10 mouse cellular contexts compared by ENCODE assay signal in the genomic region with DNA sequence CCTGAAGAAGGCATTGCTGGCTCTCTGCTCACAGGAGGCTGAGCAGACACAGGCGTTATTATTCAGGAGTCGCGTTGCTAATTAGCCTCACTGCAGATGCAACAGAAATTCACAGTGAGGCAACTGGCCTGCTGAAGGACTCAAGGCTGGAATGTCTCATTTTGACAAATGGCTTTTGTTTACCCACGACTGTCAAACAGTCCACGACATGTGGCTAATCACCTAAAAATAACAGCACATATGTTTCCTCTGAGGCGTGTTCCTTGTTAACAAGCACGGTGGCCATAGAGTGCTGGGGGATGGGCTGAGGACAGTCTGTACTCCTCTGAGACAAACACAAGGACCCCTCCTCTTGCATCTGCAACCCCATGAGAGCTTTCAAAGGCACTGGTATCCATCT. TPM values are rescaled to one million over a fixed set of nuclear protein-coding genes. Genes with fewer than 3 reads are reported as not detected.
DNase-seq lines count a peak whose midpoint lies in the region; ATAC-seq and TF ChIP-seq lines count a peak whose summit lies in the region.
"Had no signal": no experiment of that assay in that cellular context is flagged by ENCODE, and none has a peak within 500 bp of the region (broad histone marks: within the 10 kb centered on the region; RNA-seq: fewer than 3 reads in every experiment).

No protein-coding gene starts in this region.

- no peak for TF ChIP-seq POLR2A in spleen, adult 2 months (IDR thresholded peaks at IDR 0.05; ENCODE audit: low read depth, low read length)

- no peak overlapping the region for H3K4me2 ChIP-seq in intestine, embryonic 15.5 days (replicated peaks)
- no peak overlapping the region for H3K4me2 ChIP-seq in intestine, postnatal 0 days (replicated peaks; ENCODE audit: low read depth)
- no peak overlapping the region for H3K4me2 ChIP-seq in forebrain, embryonic 15.5 days (replicated peaks)
- H3K4me2 ChIP-seq: liver, embryonic 11.5 days had no signal

- 19% methylated on average over 7 of the region's 7 CpGs for WGBS in intestine, embryonic 15.5 days
- WGBS in intestine, postnatal 0 days: 21% methylated on average over 7 of the region's 7 CpGs
- WGBS in spleen, adult 2 months: 15% methylated on average over 7 of the region's 7 CpGs
- 4% methylated on average over 7 of the region's 7 CpGs for WGBS in forebrain, embryonic 15.5 days

- H3K36me3 ChIP-seq in intestine, embryonic 15.5 days: no peaks in the 10 kb centered on the region
- H3K36me3 ChIP-seq in intestine, postnatal 0 days (ENCODE audit: control insufficient read depth, insufficient read depth): no peaks in the 10 kb centered on the region
- no peaks in the 10 kb centered on the region for H3K36me3 ChIP-seq in spleen, adult 2 months (ENCODE audit: control insufficient read depth, insufficient read depth, low read length)
- no peaks in the 10 kb centered on the region for H3K36me3 ChIP-seq in forebrain, embryonic 15.5 days

- no peak for DNase-seq in spleen, adult 2 months (ENCODE audit: low read depth in 1 of 2, low spot score in 2 of 2)
- no peak for DNase-seq in spleen, postnatal 14 days (ENCODE audit: low spot score in 2 of 2)
- DNase-seq in retina, postnatal 1 day: peak; percentile 74
- no peak for DNase-seq in adrenal gland, adult 8-10 months

- 0 out of 2 replicates have a peak, but pooled peaks cover 5% of the 10 kb centered on the region for H3K4me1 ChIP-seq in intestine, embryonic 15.5 days (replicated peaks)
- H3K4me1 ChIP-seq in intestine, postnatal 0 days (replicated peaks; ENCODE audit: control insufficient read depth, insufficient read depth, low read length): no peaks in the 10 kb centered on the region
- H3K4me1 ChIP-seq in spleen, adult 2 months (ENCODE audit: control insufficient read depth, insufficient read depth, insufficient read length): peaks cover 2% of the 10 kb centered on the region
- peaks cover 15% of the 10 kb centered on the region for H3K4me1 ChIP-seq in forebrain, embryonic 15.5 days

- no peak for TF ChIP-seq CTCF in intestine, postnatal 0 days (IDR thresholded peaks at IDR 0.05; ENCODE audit: low read depth)
- TF ChIP-seq CTCF in spleen, adult 2 months (IDR thresholded peaks at IDR 0.05; ENCODE audit: extremely low read depth, insufficient read depth, insufficient read length, insufficient replicate concordance): no peak

- no peak overlapping the region for H3K4me3 ChIP-seq in intestine, embryonic 15.5 days (replicated peaks)
- no peak overlapping the region for H3K4me3 ChIP-seq in intestine, postnatal 0 days (ENCODE audit: low read depth, low read length)
- H3K4me3 ChIP-seq in spleen, adult 2 months (ENCODE audit: extremely low read depth, insufficient read depth, insufficient read length): peak overlapping the region; percentile 27; the same call in 1 of the 2 replicates
- no peak overlapping the region for H3K4me3 ChIP-seq in forebrain, embryonic 15.5 days

- no peak overlapping the region for H3K27ac ChIP-seq in intestine, embryonic 15.5 days
- no peak overlapping the region for H3K27ac ChIP-seq in intestine, postnatal 0 days (ENCODE audit: low read depth, low read length)
- H3K27ac ChIP-seq in spleen, adult 2 months (ENCODE audit: insufficient read depth, low read length): peak overlapping the region; percentile 84
- peak overlapping the region; percentile 64 for H3K27ac ChIP-seq in forebrain, embryonic 15.5 days (replicated peaks)

- no peaks in the 10 kb centered on the region for H3K27me3 ChIP-seq in intestine, embryonic 15.5 days (replicated peaks)
- H3K27me3 ChIP-seq in intestine, postnatal 0 days (replicated peaks; ENCODE audit: control insufficient read depth, insufficient read depth, low read length): no peaks in the 10 kb centered on the region
- H3K27me3 ChIP-seq in spleen, adult 2 months (ENCODE audit: control insufficient read depth, insufficient read depth, low read length): no peaks in the 10 kb centered on the region
- H3K27me3 ChIP-seq in forebrain, embryonic 15.5 days: no peaks in the 10 kb centered on the region

- no peaks in the 10 kb centered on the region for H3K9me3 ChIP-seq in intestine, embryonic 15.5 days
- H3K9me3 ChIP-seq in intestine, postnatal 0 days (ENCODE audit: control insufficient read depth): no peaks in the 10 kb centered on the region
- H3K9me3 ChIP-seq in forebrain, embryonic 15.5 days: no peaks in the 10 kb centered on the region

- no peak overlapping the region for H3K9ac ChIP-seq in intestine, embryonic 15.5 days
- H3K9ac ChIP-seq in intestine, postnatal 0 days (ENCODE audit: low read depth, low read length): no peak overlapping the region
- H3K9ac ChIP-seq in forebrain, embryonic 15.5 days (replicated peaks): no peak overlapping the region

- peak; percentile 31; the same call in 1 of the 2 replicates for ATAC-seq in intestine, embryonic 15.5 days
- no peak for ATAC-seq in intestine, postnatal 0 days
- peak; percentile 93 for ATAC-seq in forebrain, embryonic 15.5 days (replicated peaks)
- no peak for ATAC-seq in megakaryocyte progenitor cell, adult 5-6 weeks (replicated peaks; ENCODE audit: poor library complexity)
- ATAC-seq: CD4-positive, CD25-positive, alpha-beta regulatory T cell, adult 4 months had no signal

RNA-seq across cellular contexts. Expression of a gene that starts 41.1 kb away (rescaled TPM):
- 3.2 and 3.4 TPM in 2 replicates for polyA plus RNA-seq in intestine, embryonic 15.5 days (2015; fragmentation: Nextera tagmentation; extraction: Ambion mirVana)
- 2.2 and 2.6 TPM in 2 replicates for polyA plus RNA-seq in intestine, postnatal 0 days (2015; fragmentation: Nextera tagmentation; extraction: Ambion mirVana)
- polyA plus RNA-seq in spleen, adult 2 months (2012; rRNA removed): 3.5 and 4.3 TPM in 2 replicates
- polyA plus RNA-seq in forebrain, embryonic 15.5 days (2015; fragmentation: Nextera tagmentation; extraction: Ambion mirVana): 26.8 and 30.2 TPM in 2 replicates
- 10 to 100 TPM; 20.8 to 47.3 (median 33.3) TPM for total RNA-seq in adrenal gland, adult 8-10 months (2022)
- total RNA-seq in megakaryocyte progenitor cell, adult 5-6 weeks (2015): 0.10 and 0.54 TPM in 2 replicates
- total RNA-seq in megakaryocyte progenitor cell, adult 5-6 weeks (2017): 0.14 TPM in 1 of 2 replicates, not detected in the other
- polyA plus RNA-seq: CD4-positive, CD25-positive, alpha-beta regulatory T cell, adult 4 months had no signal

RNA-seq across cellular contexts. Expression of a gene that starts 56.4 kb away (rescaled TPM):
- polyA plus RNA-seq in intestine, embryonic 15.5 days (2015; fragmentation: Nextera tagmentation; extraction: Ambion mirVana): 100 and 101 TPM in 2 replicates
- 37.8 and 38.5 TPM in 2 replicates for polyA plus RNA-seq in intestine, postnatal 0 days (2015; fragmentation: Nextera tagmentation; extraction: Ambion mirVana)
- polyA plus RNA-seq in spleen, adult 2 months (2012; rRNA removed): 21.0 and 38.9 TPM in 2 replicates
- 93.8 and 99.1 TPM in 2 replicates for polyA plus RNA-seq in forebrain, embryonic 15.5 days (2015; fragmentation: Nextera tagmentation; extraction: Ambion mirVana)
- total RNA-seq in adrenal gland, adult 8-10 months (2022): 10 to 100 TPM; 44.4 to 51.6 (median 48.7) TPM
- total RNA-seq in megakaryocyte progenitor cell, adult 5-6 weeks (2015): 24.8 and 25.9 TPM in 2 replicates
- total RNA-seq in megakaryocyte progenitor cell, adult 5-6 weeks (2017): 40.3 and 47.1 TPM in 2 replicates

Comparison
In these comparisons a context has a peak if more than half of its experiments do, and no peak if none do; other contexts are left out.
1. ATAC-seq: peak in intestine, embryonic 15.5 days (single experiment) and forebrain, embryonic 15.5 days (single experiment); none in intestine, postnatal 0 days (single experiment) and megakaryocyte progenitor cell, adult 5-6 weeks (single experiment).
2. H3K27ac ChIP-seq: peak in spleen, adult 2 months (single experiment) and forebrain, embryonic 15.5 days (single experiment); none in intestine, embryonic 15.5 days (single experiment) and intestine, postnatal 0 days (single experiment).